Mouse (Mus musculus) left cerebral cortex, postnatal 25 days (tissue): ENCODE measurements at regions not wholly inside any gene's neighbourhood (a gene's known extent, or its start where the extent isn't known, plus 50 kb on each side); places are given as distances from the start of the nearest gene placed in this dataset.
A peak's percentile ranks its signal among the peaks of the same experiment; 100 is the strongest.

Experiments used
- DNase-seq, 2 experiments: peaks; one replicate each; pipeline ENCODE4 v3.0.0; 2022; ENCODE audit warnings: low spot score in 2 of 2, mixed read lengths in 1 of 2
- intact Hi-C: fragments of 180-260 bp; cut with DNase I; formaldehyde crosslinking; loops from one replicate; pipeline ENCODE4 v1.15.1; 2025

- no peak for DNase-seq
- intact Hi-C loops, result no loop called here
Observed at GRCm38 (mm10) chr15:6934564-6934980, 59.8 kb upstream of the Osmr start.

GRCm38 (mm10) chr15:6941491-6941890 is 66.7 kb upstream of the Osmr start:
- no peak for DNase-seq
- intact Hi-C loops, result no loop called here

- no peak for DNase-seq
- intact Hi-C loops, result no loop called here
Observed at GRCm38 (mm10) chr15:6949236-6949635, 74.5 kb upstream of the Osmr start.

- DNase-seq, result no peak
- intact Hi-C loops, result no loop called here
Observed at GRCm38 (mm10) chr15:6949686-6950085, 74.9 kb upstream of the Osmr start.

GRCm38 (mm10) chr15:6950503-6950902 is 75.7 kb upstream of the Osmr start:
- DNase-seq, result no peak
- intact Hi-C loops, result no loop called here

GRCm38 (mm10) chr15:6953556-6953955 is 78.8 kb upstream of the Osmr start:
- intact Hi-C loops, result no loop called here
- peak; percentile 9 to 36 for DNase-seq

- DNase-seq, result peak; percentile 30 to 62
- intact Hi-C loops, result no loop called here
Observed at GRCm38 (mm10) chr15:6953970-6954791, 79.4 kb upstream of the Osmr start.

- intact Hi-C loops, result no loop called here
- DNase-seq, result no peak
Observed at GRCm38 (mm10) chr15:6959911-6960310, 85.1 kb upstream of the Osmr start.

GRCm38 (mm10) chr15:6960753-6961746 is 86.3 kb upstream of the Osmr start:
- intact Hi-C loops, result no loop called here
- no peak for DNase-seq

- intact Hi-C loops, result no loop called here
- DNase-seq, result no peak
Observed at GRCm38 (mm10) chr15:6964635-6965034, 89.9 kb upstream of the Osmr start.

GRCm38 (mm10) chr15:6965446-6965845 is 90.7 kb upstream of the Osmr start:
- DNase-seq, result no peak
- intact Hi-C loops, result no loop called here

- intact Hi-C loops, result no loop called here
- DNase-seq, result no peak
Observed at GRCm38 (mm10) chr15:6974410-6974809, 99.6 kb upstream of the Osmr start.

GRCm38 (mm10) chr15:6981430-6981829 is 106.7 kb upstream of the Osmr start:
- intact Hi-C loops, result no loop called here
- DNase-seq, result no peak

- DNase-seq, result no peak
- intact Hi-C loops, result no loop called here
Observed at GRCm38 (mm10) chr15:6983320-6983719, 107.1 kb upstream of the Lifr start.

- intact Hi-C loops, result loop anchor here (1.0 to 5.0 kb wide), 2 partner anchors 76 to 141 kb away; no protein-coding TSS in a partner anchor
- peak; percentile 49 to 92 for DNase-seq
Observed at GRCm38 (mm10) chr15:6988187-6988586, 102.2 kb upstream of the Lifr start.

- no peak for DNase-seq
- intact Hi-C loops, result loop anchor here (5.0 kb wide), 1 partner anchor 77 kb away; no protein-coding TSS in a partner anchor
Observed at GRCm38 (mm10) chr15:6989094-6989493, 101.3 kb upstream of the Lifr start.

- intact Hi-C loops, result no loop called here
- peak in 1 of 2 experiments; percentile 22 for DNase-seq
Observed at GRCm38 (mm10) chr15:6993226-6993625, 97.2 kb upstream of the Lifr start.

GRCm38 (mm10) chr15:6995246-6995645 is 95.2 kb upstream of the Lifr start:
- no peak for DNase-seq
- intact Hi-C loops, result no loop called here

GRCm38 (mm10) chr15:6997871-6998270 is 92.5 kb upstream of the Lifr start:
- peak in 1 of 2 experiments; percentile 74 for DNase-seq
- intact Hi-C loops, result no loop called here

GRCm38 (mm10) chr15:6998576-6999070 is 91.8 kb upstream of the Lifr start:
- intact Hi-C loops, result no loop called here
- DNase-seq, result no peak
